Mouse (Mus musculus): ENCODE data around the gene Cpa5.

The Cpa5 gene

DNA sequence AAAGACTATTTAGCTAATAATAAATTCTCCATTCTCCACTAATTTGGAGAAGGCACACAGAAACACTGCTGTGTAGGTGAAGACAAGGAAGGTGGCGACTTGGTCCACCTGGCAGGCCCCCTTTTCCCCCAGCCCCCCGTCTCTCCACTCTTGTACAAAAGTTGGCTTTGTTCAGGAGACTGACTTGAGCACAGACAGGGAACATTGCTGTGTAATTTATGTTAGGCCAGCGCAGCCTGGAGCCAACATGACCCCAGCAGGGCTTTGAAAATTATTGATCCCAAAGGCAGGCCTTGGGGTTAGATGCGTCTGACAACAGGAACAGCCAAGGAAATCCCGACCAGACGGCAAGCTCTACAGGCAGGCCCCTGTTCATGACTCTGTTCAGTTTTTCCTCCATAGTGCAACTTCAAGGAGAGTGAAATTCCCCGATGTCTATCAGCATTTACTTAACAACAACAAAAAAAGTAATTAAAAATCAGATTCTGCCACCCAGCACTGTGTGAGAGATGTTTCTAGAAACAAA lies 6.4 kb upstream of the Cpa5 start:
- no peak for DNase-seq

DNA sequence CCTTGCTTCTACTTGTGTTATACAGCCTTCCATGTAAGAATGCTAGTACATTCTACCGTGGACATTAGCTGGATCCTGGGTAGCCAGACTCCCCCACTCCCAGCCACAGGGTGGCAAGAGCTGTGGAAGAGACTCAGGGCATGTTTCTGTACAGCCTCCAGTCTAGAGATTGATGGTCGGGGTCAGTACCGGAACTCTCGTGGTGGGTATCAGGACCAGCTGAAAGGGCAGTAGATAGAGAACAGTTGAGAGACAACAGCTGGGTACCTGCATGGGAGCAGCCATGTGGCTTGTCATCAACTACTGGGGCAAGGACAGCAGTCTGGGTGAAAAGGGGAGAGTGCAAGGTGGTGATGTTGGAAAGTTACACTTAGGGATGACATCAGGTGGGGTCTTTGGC lies 5.7 kb upstream of the Cpa5 start:
- no peak for DNase-seq

DNA sequence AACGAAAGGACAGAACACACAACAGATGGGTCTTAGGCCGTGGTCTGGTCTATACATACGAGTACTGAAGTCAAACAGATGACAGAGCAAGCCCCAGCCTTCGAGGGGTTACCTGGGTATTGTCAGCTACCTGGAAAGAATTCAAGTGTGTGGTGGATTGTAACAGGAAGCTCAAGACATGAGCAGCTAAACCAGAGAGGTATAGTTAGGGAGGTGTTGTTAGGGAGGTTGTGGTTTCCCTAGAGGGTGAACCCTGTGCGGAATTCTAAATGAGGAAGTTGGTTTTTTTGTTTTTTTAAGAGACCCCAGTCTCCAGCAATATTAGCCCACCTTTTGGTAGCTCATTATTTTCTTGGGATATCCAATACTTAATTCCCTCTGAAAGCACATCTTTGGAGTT lies 5.1 kb upstream of the Cpa5 start:
- DNase-seq, result no peak

DNA sequence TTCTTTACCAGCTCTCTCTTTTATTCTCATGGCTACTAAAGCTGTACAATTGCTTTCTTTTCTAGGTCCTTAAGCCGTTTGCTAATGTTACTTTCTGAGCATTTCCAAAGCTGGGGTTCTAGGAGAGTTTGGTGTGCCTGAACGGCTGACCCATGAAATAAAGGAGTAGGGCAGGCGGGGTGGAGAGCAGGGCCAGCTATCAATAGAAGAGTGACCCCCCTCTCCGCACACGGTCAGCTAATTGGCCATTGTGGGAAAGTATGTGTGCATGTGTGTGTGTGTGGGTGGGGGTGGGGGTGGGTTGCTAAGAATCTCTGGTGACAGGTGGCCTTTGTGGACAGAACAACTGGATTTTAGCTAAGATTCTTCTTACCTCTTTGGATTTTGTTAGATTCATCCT lies 402 bp downstream of the Cpa5 start:
- DNase-seq, result no peak

DNA sequence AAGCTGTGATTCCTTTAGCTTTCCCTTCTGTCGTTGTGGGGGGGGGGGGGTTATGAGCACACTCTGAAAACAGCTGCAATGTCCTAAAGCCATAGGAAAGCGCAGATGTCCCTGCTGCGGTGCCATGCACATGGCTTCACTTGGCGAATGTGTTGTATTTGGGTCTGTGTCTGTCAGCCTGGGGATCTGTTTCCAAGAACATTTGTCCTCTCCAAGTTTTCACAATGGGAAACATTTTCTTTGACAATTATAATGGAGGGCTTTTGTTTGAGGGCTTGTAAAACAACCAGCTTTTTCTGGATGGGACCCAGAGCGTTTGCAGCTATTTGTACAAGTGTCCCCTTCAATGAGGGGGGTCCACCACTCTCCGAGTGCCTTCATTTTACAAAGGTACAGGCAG lies 3.4 kb downstream of the Cpa5 start:
- DNase-seq, result peak; percentile 23 to 33

DNA sequence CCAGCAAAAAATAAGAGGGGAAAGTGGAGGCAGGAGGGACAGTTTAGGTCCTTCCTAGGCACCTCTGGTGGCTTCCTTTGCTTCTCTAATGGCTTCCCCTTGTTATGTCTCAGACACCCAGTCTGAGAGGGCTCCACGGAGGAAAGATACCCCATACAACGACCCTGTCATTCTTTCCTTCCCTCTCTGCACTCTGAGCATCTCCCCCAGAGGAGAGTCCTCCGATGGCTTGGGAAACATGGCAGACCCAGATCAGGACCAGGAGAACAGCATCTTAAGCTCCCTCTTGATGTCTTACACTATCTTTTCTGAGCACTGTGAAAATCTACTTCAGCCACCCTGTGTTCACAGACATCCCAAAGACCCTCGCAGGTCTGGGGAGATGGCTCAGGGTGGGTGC lies 4.9 kb downstream of the Cpa5 start:
- no peak for DNase-seq

DNA sequence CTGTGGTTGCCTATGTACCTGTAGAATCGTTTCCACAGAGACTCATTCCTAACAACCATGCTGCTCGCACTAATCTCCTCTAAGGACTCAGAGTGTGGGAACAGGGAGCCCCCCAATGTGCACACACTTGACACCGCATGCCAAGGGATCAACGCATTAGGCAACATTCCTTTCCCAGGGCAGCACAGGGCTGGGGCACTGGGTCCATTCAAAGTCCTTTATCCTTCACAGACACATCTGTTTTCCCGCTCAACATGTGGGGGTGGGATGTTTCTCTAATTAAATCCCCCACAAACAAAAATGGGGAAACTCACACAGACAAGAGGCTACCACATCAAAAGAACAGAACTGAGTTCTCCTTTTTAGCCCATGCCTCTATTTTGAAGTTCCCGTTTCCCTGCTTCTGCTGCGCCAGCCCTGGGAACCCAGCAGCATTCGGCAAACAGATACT lies 5.7 kb downstream of the Cpa5 start:
- DNase-seq, result no peak

DNA sequence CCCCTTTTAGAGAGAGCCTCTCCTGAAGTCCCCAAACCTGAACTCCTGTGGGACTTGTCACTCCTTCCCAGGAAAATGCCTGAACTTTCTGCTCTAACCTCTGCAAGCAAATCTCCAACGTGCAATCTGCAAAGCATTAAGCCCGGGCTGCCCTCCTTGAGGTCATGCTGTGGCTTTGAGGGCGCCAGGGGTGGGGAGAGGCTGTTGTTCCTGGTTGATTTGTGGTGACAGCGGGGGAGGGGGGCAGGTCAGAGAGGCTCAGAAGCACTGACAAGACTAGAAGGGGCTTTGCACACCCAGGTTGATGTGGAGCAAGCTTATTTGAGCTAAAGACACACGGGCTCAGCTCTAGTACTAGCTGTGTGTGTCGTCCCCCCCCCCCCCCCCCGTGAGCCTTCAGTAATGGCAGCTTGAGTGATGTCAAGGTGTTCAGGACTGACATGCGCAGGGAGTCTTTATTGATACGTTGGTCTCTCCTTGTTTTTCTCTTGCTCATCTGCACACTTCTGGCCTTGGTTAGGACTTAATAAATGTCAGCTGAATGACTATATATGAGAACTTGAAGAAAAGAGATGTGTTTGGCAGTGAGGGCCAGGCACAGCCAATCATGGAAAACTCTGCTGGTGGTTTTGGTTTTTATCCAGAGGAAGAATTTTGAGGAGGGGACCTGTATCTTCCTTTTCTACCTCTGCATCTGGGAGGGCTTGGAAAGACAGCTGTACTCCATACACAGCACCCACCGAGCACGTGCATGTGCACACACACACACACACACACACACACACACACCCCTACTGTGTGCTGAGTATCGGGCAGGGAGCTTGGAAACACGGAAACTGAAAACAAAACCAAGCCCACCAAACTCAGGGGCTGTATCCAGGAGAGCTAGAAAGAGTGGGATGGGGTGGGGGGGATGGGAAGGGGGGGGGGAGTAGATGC lies 6.5 kb downstream of the Cpa5 start:
- DNase-seq, result peak; percentile 24 to 29

DNA sequence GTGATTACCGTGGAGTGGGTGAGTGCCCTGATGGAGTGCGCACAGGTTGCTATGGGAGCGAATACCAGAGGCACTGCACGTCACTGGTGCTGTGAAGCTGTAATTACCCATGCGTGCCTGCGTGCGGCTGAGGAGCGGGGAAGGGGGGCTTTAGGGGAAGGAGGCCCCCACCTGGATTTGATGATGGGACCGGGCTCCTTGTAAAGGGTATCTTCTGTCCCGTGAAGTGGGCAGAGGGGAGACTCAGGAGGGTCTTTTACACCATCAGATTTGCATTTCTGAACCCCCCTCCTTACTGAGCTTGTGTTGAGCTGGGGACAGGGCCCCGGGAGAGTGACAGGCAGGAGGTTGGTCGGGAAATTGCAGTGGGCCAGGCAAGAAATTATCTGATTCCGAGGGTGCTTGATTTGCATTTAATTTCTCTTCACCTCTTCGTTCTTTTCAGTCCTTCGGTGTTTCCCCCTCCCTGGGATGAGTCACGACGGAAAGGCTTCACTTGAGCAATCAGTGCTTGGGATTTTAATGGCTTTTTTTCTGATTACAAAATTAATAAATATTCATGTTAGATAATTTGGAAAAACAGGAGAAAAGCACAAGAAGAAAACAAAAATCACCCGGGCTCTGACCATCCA lies 7.3 kb downstream of the Cpa5 start:
- DNase-seq, result peak; percentile 64 to 70

DNA sequence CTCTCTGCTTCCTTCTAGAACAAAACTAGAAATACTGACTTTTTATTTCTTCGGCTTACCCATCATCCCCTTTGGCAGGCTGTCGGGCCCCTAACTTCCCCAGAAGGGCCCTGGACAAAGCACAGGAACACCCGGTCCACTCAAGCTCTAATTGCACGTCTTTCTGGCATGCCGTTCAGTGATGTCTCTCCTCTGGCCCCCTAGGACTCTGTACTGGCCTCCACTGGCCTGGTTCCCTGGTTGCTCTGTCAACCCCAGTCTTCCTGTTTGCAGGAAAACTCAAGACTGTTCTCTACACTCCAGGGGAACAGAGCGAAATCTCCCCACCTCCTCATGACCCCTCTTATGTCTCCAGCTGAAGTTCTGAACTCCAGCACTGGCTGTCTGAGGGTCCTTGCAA lies 7.9 kb downstream of the Cpa5 start:
- DNase-seq, result peak in 1 of 2 experiments; percentile 12

DNA sequence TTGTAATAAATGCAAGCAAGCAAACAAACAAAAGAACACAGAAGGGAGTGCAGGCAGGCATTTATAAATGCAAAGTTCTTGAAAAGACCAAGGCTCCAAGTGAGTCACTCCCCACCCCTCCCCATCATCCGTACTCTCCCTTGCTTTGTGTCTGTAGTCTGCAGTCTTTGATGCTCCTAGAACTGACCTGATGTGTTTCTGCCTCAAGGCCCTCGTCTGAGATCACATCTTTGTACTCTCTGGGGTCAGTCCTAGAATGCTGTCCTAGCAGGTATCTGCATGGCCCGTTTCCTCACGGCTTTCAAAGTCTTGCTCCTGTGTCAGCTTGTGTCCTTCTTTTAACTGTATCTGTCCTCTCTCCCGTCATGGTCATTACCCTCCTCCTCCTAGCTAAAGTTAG lies 8.8 kb downstream of the Cpa5 start:
- DNase-seq, result no peak

DNA sequence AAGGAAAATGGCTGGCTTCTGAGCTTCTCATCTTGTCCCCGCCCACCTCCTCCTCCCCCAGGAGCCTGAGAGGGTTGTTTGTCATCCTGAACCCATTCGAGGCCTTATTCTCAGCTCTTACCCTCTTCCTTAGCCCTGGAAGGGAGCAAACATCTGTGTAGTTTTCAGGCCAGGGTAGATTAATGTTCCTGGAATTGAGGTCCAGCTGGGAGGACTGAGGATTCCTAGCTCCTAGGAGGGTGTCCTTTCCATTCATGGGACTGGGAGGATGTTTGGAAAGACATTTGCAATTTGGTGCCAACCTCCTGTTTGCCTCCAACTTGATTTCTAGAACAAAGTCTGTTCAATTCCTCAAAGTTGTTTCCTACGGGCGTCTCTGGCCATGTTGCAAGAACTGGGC lies 9.8 kb downstream of the Cpa5 start:
- DNase-seq, result no peak

DNA sequence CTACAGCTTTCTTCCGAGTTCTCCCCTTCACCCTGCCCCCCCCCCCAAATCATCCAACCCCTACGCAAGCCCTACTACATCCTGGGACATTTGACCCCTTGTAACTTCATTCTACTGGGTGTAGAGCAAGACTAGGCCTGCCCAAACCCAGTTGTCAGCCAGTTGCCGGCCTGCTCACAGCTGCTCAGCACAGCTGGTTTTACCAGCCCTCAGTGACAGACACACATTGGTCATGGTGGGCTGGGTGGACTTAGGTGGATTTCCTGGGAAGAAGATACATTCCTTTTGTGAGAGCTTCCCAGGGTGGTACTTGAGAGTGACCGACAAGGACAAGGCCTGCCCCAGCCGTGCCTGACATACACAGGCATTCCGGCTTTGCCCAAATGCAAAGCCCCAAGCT lies 10.2 kb downstream of the Cpa5 start:
- no peak for DNase-seq

DNA sequence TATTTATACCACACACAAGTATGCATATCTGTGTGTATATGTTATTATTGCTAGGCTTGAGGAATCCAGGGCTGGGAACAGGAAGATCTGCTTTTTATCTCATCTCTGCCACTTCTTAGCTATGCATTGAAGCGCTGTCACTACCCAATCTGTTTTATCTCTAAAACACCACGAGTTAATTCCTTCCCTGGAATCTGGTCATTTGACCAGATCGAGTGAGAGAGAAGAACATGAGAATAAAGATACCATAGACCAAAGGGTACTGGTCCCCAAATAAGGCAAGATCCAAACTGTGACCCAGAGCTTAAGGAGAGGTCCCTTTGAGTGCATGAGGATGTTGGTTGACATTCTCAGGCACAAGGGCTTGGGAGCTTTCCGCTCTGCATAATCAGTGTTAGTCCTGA lies 11.2 kb downstream of the Cpa5 start:
- DNase-seq, result no peak

DNA sequence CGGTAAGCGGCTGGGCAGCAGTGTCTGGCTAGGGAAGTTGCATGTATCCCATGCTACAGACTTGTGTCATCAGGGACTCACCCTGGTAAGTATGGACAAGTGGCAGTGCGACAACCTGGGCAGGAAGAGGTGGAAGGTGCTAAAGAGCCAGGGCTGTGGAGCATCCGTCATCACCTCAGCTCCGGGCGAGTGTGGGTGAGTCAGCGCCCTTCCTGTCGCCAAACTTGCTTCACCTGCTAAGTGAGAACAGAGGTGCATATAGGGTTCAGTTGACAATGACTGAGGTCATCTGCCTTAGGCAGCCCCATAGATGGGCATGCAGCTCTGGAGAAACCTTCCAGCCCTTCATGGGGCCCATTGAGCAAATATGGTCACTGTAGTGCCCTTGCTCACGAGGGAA lies 14.0 kb downstream of the Cpa5 start:
- DNase-seq, result no peak

DNA sequence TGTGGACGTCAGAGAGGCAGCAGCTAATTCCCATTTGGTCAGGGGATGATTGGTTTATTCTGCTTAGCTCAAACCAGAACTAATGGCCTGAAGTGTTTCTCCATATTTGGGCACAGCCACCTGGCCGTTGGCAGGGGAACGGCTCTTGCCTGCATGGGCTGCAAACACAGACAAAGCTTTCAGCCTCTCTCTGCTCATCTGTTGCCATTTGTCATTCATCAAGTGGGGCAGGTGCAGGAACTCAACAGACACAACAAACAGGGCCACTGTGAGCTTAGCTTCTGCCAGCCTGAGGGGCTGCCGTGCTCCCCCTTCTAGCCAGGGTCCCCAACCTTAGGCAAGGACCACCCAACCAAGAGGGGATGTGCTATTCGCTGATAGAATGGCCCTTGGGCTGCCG lies 17.3 kb downstream of the Cpa5 start:
- DNase-seq, result peak; percentile 72 to 73

DNA sequence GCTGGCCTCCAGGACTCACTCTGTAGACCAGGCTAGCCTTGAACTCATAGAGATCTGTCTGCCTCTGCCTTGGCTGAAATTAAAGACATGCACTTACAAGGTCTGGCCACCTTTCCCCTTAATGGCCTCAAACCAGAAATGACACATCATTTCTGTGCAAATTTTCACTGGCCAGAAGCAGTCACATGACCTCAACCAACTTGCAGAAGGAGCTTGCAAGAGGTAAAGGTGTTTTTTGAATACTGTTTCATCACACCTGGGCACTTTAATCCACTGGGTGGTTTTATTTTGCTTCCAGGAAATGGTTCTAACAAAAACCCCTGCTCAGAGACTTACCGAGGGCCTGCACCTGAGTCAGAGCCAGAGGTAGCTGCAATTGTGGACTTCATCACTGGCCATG lies 19.2 kb downstream of the Cpa5 start:
- no peak for DNase-seq

DNA sequence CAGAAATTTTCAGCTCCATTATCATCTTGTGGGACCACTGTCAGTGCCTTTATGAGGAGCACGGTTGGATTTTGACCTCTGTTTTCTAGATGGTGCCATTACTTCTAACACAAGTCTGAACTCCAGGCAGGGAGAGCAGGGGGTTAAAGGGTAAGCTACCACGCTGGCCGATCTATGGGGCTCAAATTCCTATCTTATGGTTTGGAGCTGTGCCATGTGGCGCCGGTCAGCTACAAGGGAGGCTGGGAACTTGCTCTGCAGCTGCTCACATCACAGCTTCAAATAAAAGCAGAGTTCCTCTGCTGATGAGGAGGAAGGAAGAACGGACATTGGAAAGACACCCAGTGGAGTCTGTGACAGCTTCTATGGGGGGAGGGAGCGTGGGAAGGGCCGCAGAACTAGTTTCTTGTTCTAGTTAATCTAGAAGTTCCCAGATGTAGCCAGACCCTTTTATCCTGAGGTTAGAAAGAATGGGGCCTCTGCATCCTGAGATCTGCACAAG lies 24.6 kb downstream of the Cpa5 start:
- no peak for DNase-seq

DNA sequence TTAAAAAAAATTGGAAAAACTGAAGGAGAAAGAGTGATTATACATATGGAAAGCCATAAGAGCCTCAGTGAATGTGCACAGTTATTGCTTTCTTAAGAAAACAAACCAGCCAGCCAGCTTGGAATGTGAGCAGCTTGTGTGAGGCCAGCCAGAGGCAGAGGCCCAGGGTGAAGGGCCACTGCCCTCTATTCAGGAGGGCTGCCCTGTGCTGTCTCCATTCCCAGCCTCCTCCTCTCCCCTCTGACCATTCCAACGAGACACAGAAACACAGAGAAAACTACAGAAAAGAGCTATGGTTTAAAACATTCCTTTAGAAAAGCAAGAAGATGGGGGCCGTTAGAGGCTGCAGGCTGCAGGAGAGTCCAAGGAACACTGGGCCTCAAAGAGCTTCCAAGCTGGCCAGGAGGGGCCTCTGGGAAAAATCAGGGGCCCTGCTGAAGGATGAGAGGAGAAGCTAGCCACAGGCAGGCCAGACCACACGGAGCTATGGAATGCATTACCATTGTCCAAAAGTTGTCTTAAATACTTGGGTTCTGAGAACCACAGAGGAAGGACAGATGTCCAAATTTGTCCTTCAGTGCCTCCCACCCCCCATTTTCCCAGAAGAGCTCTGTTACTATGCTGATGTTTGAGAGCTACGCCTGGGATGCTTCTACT lies 25.5 kb downstream of the Cpa5 start:
- no peak for DNase-seq

DNA sequence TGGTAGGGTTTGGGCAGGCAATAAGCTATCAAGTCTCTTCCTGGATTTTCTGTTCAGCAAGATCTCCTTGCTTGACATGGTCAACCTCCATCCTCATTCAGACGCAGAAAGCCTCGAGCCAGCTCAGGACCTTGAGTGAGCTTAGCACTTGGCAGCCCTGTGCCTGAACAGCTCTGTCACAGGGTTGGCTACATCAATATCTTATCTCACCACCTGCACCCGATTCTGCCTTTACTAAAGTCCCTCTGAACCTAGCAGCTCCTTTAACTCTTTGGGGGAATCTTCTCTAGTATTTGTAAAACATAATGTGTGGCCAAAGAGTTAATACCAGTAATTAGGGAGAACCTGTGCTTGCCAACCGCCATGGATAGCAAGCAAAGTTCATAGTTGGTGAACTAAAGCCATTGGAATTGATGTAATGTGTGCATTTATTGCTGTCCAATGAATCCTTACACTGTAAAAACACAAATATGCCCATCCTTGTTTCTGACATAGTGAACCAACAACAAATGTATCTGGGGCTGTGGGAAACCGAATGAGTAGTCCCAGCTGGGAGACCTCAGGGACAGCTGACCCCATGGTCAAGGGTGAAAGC lies 28.0 kb downstream of the Cpa5 start, which contains the start of gene Cpa1:
Gene Cpa1, plus strand, starts transcription at position 545 of the 595 bp plus-strand sequence.
- DNase-seq, result no peak

DNA sequence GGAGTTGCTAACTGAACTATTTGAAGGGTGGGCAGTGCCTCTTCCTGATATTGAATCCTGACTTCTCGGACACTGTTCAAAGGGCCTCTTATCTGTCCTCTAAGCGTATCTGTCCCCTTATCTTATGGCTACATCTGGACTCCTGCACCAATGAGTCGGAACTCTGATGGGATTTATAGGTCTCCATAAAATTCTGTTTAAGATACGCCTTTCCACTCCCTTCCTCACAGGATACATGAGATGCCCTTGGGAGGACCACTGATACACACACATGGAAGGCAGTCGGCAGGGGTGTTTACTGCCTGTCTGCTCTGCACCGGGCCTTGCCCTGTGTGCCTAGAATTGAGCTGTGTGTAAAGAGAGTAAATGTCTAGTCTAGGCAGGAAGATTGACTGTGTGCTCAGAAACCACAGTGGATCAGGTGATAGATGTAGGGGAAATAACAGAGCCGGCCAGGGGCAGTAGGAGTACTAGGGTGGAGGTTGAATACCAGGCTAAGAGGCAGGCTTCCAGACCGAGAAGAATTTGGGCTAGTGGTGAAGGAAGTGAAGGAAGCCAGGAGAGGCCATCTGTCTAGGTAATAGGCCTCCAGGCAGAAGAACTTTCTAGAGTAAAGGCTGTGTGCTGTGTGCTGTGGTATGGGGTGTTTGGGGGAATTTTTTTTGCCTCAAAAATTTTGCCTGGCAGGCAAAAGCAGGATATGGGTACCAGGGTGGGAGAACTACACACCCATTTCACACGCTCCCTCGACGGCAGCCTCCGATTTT lies 33.1 kb downstream of the Cpa5 start:
- peak; percentile 41 to 46 for DNase-seq

DNA sequence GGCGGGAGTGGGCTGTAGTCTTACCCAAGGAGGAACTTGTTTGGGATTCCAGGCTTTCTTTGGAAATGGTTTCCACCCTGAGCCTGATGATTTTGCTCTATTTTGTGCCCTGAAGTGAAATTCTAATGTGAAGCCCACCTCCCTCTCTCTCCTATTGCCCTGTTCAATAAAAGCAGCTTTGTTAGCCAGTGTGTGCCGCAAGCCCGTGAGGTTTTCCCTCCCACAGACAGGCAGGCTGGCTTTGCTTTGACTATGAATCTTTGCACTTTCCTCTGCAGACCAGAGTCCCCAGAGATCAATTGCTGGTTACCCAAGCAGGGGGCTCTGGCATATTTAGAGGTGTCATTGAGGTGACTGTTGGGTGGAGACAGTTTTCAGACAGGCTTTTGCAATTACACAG lies 33.7 kb downstream of the Cpa5 start:
- DNase-seq, result no peak
